Mouse (Mus musculus) forebrain, embryonic 11.5 days (tissue): ENCODE measurements around the gene Ppil2. TPM values are rescaled to one million over a fixed set of nuclear protein-coding genes. Genes with fewer than 3 reads are reported as not detected.
A peak's percentile ranks its signal among the peaks of the same experiment; 100 is the strongest.

ENCODE experiments used
- ATAC-seq: fragments of 200-750 bp; cut with Nextera tagmentation; replicated peaks from 2 replicates; pipeline ENCODE4 v1.8.0; 2017; ENCODE audit warnings: moderate TSS enrichment; ENCODE audit not compliant: low FRiP score
- DNase-seq: peaks from one replicate; pipeline ENCODE4 v3.0.0-alpha.2; 2017; ENCODE audit warnings: low spot score
- H3K27ac ChIP-seq: fragments of 300-500 bp; sonication (generic); 2 replicates; pipeline ENCODE4 v1.5.1; 2014; ENCODE audit warnings: low read depth, low read length
- H3K27me3 ChIP-seq: fragments of 300-500 bp; sonication (generic); 2 replicates; pipeline ENCODE4 v1.6.1; 2014; ENCODE audit warnings: mild to moderate bottlenecking, low read length, mixed read lengths; ENCODE audit not compliant: control insufficient read depth, insufficient read depth
- H3K36me3 ChIP-seq: fragments of 300-500 bp; sonication (generic); 2 replicates; pipeline ENCODE4 v1.6.1; 2014; ENCODE audit warnings: mild to moderate bottlenecking, low read length, moderate library complexity, mixed read lengths; ENCODE audit not compliant: control insufficient read depth, insufficient read depth
- H3K4me1 ChIP-seq: fragments of 300-500 bp; sonication (generic); replicated peaks from 2 replicates; pipeline ENCODE4 v1.6.1; 2014; ENCODE audit warnings: low read length, mixed read lengths; ENCODE audit not compliant: control insufficient read depth, insufficient read depth
- H3K4me2 ChIP-seq: fragments of 300-500 bp; sonication (generic); 2 replicates; pipeline ENCODE4 v1.6.1; 2014; ENCODE audit warnings: low read depth, mild to moderate bottlenecking, low read length, moderate library complexity, mixed read lengths; ENCODE audit not compliant: severe bottlenecking
- H3K4me3 ChIP-seq: fragments of 300-500 bp; sonication (generic); 2 replicates; pipeline ENCODE4 v1.5.1; 2014; ENCODE audit warnings: low read depth, low read length
- H3K9ac ChIP-seq: fragments of 300-500 bp; sonication (generic); 2 replicates; pipeline ENCODE4 v1.6.1; 2014; ENCODE audit warnings: low read length
- H3K9me3 ChIP-seq: fragments of 300-500 bp; sonication (generic); 2 replicates; pipeline ENCODE4 v1.6.1; 2016; ENCODE audit warnings: low read length, mixed read lengths; ENCODE audit not compliant: control insufficient read depth
- WGBS: fragments of 180-500 bp; shearing (Covaris S2); extraction: QIAGEN DNeasy Blood & Tissue Kit; methylation state at CpG from one replicate; pipeline ENCODE4 v1.1.7; 2014; 5-methylcytosine and 5-hydroxymethylcytosine counted together
- polyA plus RNA-seq: library from polyadenylated mRNA; unstranded; fragments of >200 nt; fragmentation: Nextera tagmentation; extraction: Ambion mirVana; gene quantifications from 2 replicates; pipeline ENCODE4 v1.2.1, GENCODE M21; 2014

Gene Ppil2
- polyA plus RNA-seq: 153 and 156 TPM in 2 replicates

DNA sequence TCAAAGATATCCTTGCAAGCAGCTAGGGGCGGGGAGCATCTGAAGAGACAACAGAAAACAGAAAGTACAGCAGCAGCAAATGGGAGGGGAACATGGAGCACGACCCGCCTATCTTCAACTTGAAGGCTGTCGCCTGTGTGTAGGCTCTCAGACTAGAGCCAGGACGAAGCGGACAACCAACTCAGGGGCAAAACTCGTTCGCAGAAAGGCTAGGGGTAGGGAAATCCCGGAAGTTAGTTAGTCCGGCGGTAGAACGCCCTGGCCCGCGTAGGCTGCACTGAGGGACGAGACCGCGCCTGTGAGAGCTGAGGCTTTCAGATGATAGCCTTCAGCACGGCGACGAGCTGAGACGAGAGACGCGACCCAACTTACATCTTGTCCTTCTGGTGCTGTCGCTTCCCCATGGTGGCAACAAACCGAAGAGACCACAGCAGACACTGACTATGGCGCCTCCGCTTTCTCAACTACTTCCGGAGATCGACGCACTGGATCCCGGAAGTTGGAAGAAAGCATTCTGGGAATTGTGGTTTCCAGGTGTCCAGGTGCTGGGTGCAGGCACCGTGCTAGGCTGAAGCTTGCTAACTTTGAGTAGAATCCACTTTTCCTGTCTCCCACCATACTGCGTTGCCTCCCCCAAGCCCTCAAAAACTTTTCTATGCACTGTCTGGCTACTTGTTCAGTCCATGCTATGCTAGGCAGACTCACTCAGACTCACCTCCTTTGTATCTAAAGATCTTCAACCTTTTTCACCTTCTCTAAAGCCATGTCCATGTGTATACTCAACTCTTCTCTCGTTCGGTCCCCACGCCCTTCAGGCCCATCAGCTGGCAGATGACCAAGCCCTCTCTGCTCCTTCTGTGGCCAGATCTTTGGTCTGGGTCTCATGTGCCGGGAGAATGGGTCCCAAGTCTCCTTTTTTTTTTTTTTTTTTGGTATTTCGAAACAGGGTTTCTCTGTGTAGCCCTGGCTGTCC, at the start of gene Ppil2:
Ppil2 (minus strand) TSS at position 487 of the 973 bp plus-strand sequence.
- Histone ChIP-seq H3K36me3 (peaks cover 7% of the 10 kb centered on the region; the same call in 1 of the 2 replicates), H3K27ac (no peak within 1 kb of the TSS)

DNA sequence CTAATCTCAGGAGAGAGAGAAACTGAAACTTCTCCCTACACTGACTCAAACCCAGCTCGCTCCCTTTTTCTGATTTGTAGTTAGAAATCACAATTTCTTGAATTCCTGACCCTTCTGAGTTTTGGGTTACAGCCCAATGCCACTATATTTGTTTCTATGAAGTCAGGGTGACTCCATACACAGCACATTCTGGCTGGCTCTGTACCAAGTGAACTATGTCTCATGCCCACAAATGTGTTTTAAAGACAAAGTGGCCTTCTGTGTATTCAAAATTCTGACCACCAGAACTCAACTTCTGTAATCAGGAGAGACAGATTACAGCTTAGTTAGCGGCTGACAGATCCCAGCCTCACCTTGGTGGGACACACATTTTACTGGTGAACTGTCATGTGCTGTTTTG, 43.3 kb upstream of the Ppil2 start:
- no peak overlapping the region for H3K27ac ChIP-seq
- whole genome bisulfite sequencing: 94% methylated on average over 2 of the region's 2 CpGs
- peaks cover 4% of the 10 kb centered on the region; the same call in 1 of the 2 replicates for H3K36me3 ChIP-seq
- no peaks in the 10 kb centered on the region for H3K9me3 ChIP-seq
- DNase-seq (no peak), ATAC-seq (no peak)
- H3K4me3 ChIP-seq: no peak overlapping the region
- H3K4me1 ChIP-seq: no peaks in the 10 kb centered on the region
- H3K4me2 ChIP-seq: no peak overlapping the region
- H3K9ac ChIP-seq: no peak overlapping the region
- H3K27me3 ChIP-seq: no peaks in the 10 kb centered on the region

More for the DNA sequence above, at the start of gene Ppil2:
- peak within 1 kb of the TSS; percentile 86 for H3K4me3 ChIP-seq
- WGBS: 9% methylated on average over 37 of the region's 38 CpGs
- no peaks in the 10 kb centered on the region for H3K9me3 ChIP-seq
- peaks cover 3% of the 10 kb centered on the region; the same call in 1 of the 2 replicates for H3K4me1 ChIP-seq
- H3K4me2 ChIP-seq: peak within 1 kb of the TSS; percentile 69
- DNase-seq (peak; percentile 77), ATAC-seq (peak; percentile 79)
- H3K27me3 ChIP-seq: no peaks in the 10 kb centered on the region
- peak within 1 kb of the TSS; percentile 75 for H3K9ac ChIP-seq

DNA sequence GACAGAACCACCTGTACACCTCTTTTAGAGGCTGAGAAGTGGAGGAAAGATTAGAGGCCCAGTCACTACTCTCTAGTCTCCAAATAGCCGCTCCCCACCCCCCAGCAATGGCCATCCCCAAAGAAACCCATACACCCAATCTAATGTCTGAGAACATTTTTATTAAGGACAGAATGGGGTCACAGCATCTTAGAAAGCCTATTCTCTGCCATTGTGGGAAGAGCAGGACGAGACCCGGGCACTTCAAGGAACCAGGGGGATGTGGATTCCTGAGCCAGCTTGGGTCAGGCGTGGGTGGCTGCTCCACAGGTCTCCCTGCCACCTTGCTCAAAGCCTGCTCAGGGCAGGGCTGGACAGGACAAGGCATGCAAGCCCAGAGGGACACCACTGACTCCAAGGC, 40.8 kb upstream of the Ppil2 start:
- Histone ChIP-seq H3K27ac (no peak overlapping the region), H3K4me2 (no peak overlapping the region), H3K9ac (no peak overlapping the region), H3K4me1 (peaks cover 5% of the 10 kb centered on the region; the same call in 1 of the 2 replicates), H3K4me3 (no peak overlapping the region), H3K36me3 (0 out of 2 replicates have a peak, but pooled peaks cover 2% of the 10 kb centered on the region), H3K9me3 (no peaks in the 10 kb centered on the region), H3K27me3 (peaks cover 9% of the 10 kb centered on the region)
- DNase-seq: peak; percentile 48
- ATAC-seq: no peak
- WGBS: 92% methylated on average over 4 of the region's 4 CpGs

DNA sequence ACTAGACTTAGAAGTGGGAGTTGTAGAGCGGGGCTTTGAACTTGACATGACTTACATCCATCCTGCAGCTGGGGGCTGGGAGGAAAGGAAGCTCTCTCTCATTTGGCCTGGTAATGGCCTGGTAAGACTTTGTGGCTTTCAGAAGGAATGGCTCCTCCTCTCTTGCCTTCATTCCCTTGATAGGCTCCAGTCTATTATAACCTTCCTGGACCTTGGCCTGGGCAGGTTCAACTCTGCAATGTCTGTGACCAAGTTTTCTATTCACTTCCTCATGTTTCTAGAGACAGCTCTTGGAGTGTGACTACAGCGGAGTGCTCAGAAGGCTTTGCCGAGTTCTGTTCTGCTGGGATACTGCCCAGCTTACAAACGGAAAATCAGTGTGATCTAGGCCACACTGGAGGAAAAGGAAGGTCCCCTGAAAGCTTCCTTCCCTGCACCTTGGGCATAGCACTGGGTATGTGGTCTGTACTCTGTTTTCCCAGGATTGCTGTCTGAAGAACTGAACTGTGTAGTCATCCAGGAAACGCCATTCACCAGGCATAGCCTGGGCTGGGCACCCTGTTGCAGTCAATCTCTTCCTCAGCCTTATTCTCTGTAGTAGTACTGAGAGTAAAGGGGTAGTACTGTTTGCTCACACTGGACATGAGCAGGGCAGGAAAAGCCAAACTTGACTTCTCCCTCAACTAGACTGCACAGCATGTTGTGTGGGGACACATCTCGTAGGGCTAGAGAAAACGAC, 39.6 kb upstream of the Ppil2 start:
- 0 out of 2 replicates have a peak, but pooled peaks cover 2% of the 10 kb centered on the region for H3K36me3 ChIP-seq
- H3K27ac ChIP-seq: no peak overlapping the region
- no peak overlapping the region for H3K4me3 ChIP-seq
- H3K9me3 ChIP-seq: no peaks in the 10 kb centered on the region
- 88% methylated on average over 7 of the region's 7 CpGs for WGBS
- H3K27me3 ChIP-seq: peaks cover 9% of the 10 kb centered on the region
- no peak overlapping the region for H3K4me2 ChIP-seq
- no peak overlapping the region for H3K9ac ChIP-seq
- H3K4me1 ChIP-seq: peaks cover 5% of the 10 kb centered on the region; the same call in 1 of the 2 replicates
- ATAC-seq (no peak), DNase-seq (peak; percentile 46)

DNA sequence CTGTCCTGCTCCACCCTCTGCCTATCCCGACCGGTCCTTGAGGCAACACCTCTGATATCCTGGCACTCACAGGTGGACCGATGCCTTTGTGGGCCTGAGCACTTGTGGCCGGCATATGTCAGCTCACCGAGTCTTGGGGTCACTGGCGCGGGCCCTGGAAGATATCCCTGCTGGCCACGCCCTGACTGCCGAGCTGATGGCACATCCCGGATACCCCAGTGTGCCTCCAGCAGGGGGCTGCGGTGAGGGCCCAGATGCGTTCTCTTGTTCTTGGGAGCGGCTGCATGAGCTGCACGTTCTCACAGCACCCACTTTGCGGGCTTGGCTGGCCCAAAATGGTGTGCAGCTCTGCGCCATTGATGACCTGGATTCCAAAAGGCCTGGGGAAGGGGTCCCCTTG, 37.0 kb upstream of the Ppil2 start:
- DNase-seq (peak; percentile 77), ATAC-seq (peak; percentile 40)
- H3K9ac ChIP-seq: no peak overlapping the region
- no peaks in the 10 kb centered on the region for H3K9me3 ChIP-seq
- H3K27me3 ChIP-seq: peaks cover 9% of the 10 kb centered on the region
- H3K4me1 ChIP-seq: peaks cover 5% of the 10 kb centered on the region; the same call in 1 of the 2 replicates
- peak overlapping the region; percentile 49 for H3K4me3 ChIP-seq
- peak overlapping the region; percentile 98 for H3K4me2 ChIP-seq
- no peak overlapping the region for H3K27ac ChIP-seq
- 8% methylated on average over 16 of the region's 16 CpGs for WGBS
- H3K36me3 ChIP-seq: 0 out of 2 replicates have a peak, but pooled peaks cover 2% of the 10 kb centered on the region

DNA sequence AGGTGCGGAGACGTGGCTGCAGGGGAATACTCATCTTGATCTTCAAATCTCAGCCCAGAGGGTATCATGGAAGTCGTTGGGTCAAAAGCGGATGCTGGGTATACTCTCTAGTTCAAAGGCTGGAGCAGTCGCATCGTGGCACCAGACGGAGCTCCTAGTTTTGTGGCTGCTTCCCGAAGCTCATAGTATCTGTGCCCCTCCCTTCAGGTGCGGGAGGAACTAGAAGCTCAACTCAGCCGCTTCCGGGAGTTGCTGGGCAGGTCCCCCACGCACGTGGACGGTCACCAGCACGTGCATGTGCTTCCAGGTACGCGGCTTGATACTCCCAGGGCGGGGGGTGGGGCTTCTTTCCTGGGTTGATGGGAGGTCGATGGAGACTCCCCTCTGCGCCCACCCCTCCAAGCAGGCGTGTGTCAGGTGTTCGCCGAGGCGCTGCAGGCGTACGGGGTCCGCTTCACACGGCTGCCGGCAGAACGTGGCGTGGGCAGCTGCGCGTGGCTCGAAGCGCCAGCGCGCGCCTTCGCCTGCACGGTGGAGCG, 36.4 kb upstream of the Ppil2 start:
- H3K27me3 ChIP-seq: peaks cover 9% of the 10 kb centered on the region
- H3K4me3 ChIP-seq: peak overlapping the region; percentile 49
- H3K36me3 ChIP-seq: no peaks in the 10 kb centered on the region
- H3K9me3 ChIP-seq: no peaks in the 10 kb centered on the region
- H3K4me2 ChIP-seq: peak overlapping the region; percentile 98
- WGBS: under 1% methylated on average over 41 of the region's 41 CpGs
- peak overlapping the region; percentile 55 for H3K9ac ChIP-seq
- peak; percentile 28; the same call in 1 of the 2 replicates for ATAC-seq
- H3K4me1 ChIP-seq: peaks cover 5% of the 10 kb centered on the region; the same call in 1 of the 2 replicates
- peak; percentile 65 for DNase-seq
- no peak overlapping the region for H3K27ac ChIP-seq

DNA sequence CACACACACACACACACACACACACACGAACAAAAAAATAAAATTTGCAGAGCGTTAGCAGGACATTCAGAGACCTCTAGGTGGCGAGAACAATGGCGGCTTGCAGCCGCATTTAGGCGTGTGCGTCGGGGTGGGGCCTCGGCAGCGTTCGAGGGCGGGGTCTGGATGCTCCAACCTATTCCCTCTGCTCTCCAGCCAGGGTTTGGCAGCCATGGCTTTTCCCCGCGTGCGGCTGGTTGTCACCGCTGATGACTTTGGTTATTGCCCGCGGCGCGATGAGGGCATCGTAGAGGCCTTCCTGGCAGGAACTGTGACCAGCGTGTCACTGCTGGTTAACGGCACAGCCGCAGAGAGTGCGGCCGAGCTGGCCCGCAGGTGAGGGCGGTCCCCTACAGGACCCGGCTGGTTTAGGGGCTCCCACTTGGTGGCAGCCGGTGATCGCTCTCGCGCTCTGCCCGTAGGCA, 35.7 kb upstream of the Ppil2 start, which contains the start of gene Ccdc116:
Ccdc116 (minus strand) TSS at position 458 of the 464 bp plus-strand sequence.
- peak within 1 kb of the TSS; percentile 55 for H3K9ac ChIP-seq
- H3K27me3 ChIP-seq: peaks cover 9% of the 10 kb centered on the region
- WGBS: under 1% methylated on average over 34 of the region's 34 CpGs
- H3K36me3 ChIP-seq: no peaks in the 10 kb centered on the region
- peak within 1 kb of the TSS; percentile 98 for H3K4me2 ChIP-seq
- H3K4me1 ChIP-seq: peaks cover 5% of the 10 kb centered on the region; the same call in 1 of the 2 replicates
- H3K9me3 ChIP-seq: no peaks in the 10 kb centered on the region
- peak; percentile 83 for ATAC-seq
- peak within 1 kb of the TSS; percentile 49 for H3K4me3 ChIP-seq
- DNase-seq: peak; percentile 91
- no peak within 1 kb of the TSS for H3K27ac ChIP-seq

DNA sequence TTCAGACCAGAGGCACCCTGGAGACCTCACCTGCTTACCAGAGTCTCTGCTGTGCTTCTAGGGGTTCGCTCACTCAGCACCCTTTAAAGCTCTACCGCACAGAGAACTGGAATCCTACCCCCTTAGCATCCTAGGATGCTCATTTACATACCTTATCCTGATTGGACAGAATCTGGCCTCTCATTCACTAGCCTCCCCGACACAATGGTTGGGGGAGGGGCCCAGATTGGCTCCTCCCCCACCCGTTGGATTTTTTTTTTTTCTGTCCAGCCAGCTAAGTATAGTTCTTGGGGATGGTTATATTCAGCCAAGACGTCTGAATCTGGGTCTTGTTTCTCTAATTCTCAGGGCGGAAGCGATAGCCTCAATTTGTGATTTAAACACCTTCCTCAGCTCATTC, 33.3 kb upstream of the Ppil2 start, which contains the start of gene Ydjc:
Ydjc (plus strand) TSS at position 283 of the 400 bp plus-strand sequence.
- Histone ChIP-seq H3K4me3 (no peak within 1 kb of the TSS), H3K4me2 (no peak within 1 kb of the TSS), H3K9ac (no peak within 1 kb of the TSS), H3K36me3 (no peaks in the 10 kb centered on the region), H3K27me3 (peaks cover 9% of the 10 kb centered on the region), H3K4me1 (peaks cover 5% of the 10 kb centered on the region; the same call in 1 of the 2 replicates), H3K27ac (no peak within 1 kb of the TSS), H3K9me3 (no peaks in the 10 kb centered on the region)
- ATAC-seq: no peak
- WGBS: 13% methylated on average over 7 of the region's 7 CpGs
- no peak for DNase-seq
